Mouse (Mus musculus) embryonic facial prominence, embryonic 15.5 days (tissue): ENCODE results near the gene Fblim1. TPM values are rescaled to one million over a fixed set of nuclear protein-coding genes. Genes with fewer than 3 reads are reported as not detected.

Experiments
- ATAC-seq: fragments of 200-750 bp; cut with Nextera tagmentation; 2 replicates; pipeline ENCODE4 v1.8.0; 2017; ENCODE audit warnings: low read depth, moderate TSS enrichment; ENCODE audit not compliant: insufficient number of reproducible peaks, low FRiP score, low TSS enrichment
- H3K27ac ChIP-seq: fragments of 300-500 bp; sonication (generic); replicated peaks from 2 replicates; pipeline ENCODE4 v1.5.1; 2015; ENCODE audit warnings: mild to moderate bottlenecking, inconsistent platforms
- H3K27me3 ChIP-seq: fragments of 300-500 bp; sonication (generic); 2 replicates; pipeline ENCODE4 v1.6.1; 2015; ENCODE audit warnings: inconsistent platforms
- H3K36me3 ChIP-seq: fragments of 300-500 bp; sonication (generic); 2 replicates; pipeline ENCODE4 v1.6.1; 2015; ENCODE audit warnings: mild to moderate bottlenecking, inconsistent platforms
- H3K4me1 ChIP-seq: fragments of 300-500 bp; sonication (generic); 2 replicates; pipeline ENCODE4 v1.6.1; 2015; ENCODE audit warnings: inconsistent platforms
- H3K4me2 ChIP-seq: fragments of 300-500 bp; sonication (generic); replicated peaks from 2 replicates; pipeline ENCODE4 v1.6.1; 2015; ENCODE audit warnings: mild to moderate bottlenecking, inconsistent platforms
- H3K4me3 ChIP-seq: fragments of 300-500 bp; sonication (generic); replicated peaks from 2 replicates; pipeline ENCODE4 v1.5.1; 2015; ENCODE audit warnings: mild to moderate bottlenecking, inconsistent platforms
- H3K9ac ChIP-seq: fragments of 300-500 bp; sonication (generic); 2 replicates; pipeline ENCODE4 v1.6.1; 2015; ENCODE audit warnings: inconsistent platforms
- H3K9me3 ChIP-seq: fragments of 300-500 bp; sonication (generic); replicated peaks from 2 replicates; pipeline ENCODE4 v1.6.1; 2016; ENCODE audit warnings: inconsistent platforms
- WGBS: fragments of 180-500 bp; shearing (Covaris S2); methylation state at CpG from one replicate; pipeline ENCODE4 v1.1.7; 2015; 5-methylcytosine and 5-hydroxymethylcytosine counted together
- polyA plus RNA-seq: library from polyadenylated mRNA; unstranded; fragments of >200 nt; fragmentation: Nextera tagmentation; extraction: Ambion mirVana; gene quantifications from 2 replicates; pipeline ENCODE4 v1.2.1, GENCODE M21; 2015

The Fblim1 gene
- polyA plus RNA-seq, 1 experiment from 2014 or later: 32.3 TPM

DNA sequence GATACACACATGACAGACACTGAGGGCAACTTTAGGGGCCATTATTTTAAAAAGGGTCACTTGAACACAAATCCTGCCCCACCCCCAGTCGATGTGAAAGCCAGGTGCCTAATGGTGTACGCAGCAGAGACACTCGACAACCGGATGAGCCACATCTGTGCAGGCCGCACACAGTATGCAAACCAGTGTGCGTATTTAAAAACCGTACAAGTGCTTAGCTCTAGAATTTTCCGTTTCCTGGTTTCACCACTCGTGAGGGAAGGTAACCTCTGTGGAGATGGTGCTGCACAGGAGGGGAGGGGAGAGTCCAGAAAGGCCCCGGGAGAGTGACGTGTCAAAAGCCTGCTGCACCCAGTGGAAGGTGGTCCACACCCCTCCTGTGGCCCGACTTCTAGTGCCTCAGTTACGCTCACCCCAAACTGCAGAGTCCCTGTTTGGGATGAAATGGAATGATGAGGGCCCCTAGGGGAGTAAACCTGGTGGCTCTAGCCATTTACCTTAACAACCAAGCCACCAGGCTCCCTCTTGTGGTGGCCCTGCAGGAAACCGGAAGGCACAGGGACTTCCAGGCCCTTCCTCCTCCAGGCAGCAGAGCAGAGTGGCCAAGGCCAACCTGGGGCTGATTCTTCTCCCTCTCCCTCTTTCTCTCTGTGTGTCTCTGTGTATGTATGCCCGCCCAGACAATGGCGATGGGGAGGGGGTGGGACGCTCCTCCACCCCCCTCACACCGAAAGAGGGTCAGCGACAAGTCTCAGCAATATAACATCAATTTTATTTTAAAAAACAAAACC lies 19.3 kb upstream of the Fblim1 start:
- H3K9me3 ChIP-seq: no peaks in the 10 kb centered on the region
- H3K36me3 ChIP-seq: peaks cover 50% of the 10 kb centered on the region
- no peak for ATAC-seq
- 75% methylated on average over 19 of the region's 19 CpGs for WGBS
- H3K4me3 ChIP-seq: no peak overlapping the region
- H3K4me2 ChIP-seq: no peak overlapping the region
- peaks cover 7% of the 10 kb centered on the region; the same call in 1 of the 2 replicates for H3K4me1 ChIP-seq
- no peaks in the 10 kb centered on the region for H3K27me3 ChIP-seq
- no peak overlapping the region for H3K9ac ChIP-seq
- no peak overlapping the region for H3K27ac ChIP-seq

DNA sequence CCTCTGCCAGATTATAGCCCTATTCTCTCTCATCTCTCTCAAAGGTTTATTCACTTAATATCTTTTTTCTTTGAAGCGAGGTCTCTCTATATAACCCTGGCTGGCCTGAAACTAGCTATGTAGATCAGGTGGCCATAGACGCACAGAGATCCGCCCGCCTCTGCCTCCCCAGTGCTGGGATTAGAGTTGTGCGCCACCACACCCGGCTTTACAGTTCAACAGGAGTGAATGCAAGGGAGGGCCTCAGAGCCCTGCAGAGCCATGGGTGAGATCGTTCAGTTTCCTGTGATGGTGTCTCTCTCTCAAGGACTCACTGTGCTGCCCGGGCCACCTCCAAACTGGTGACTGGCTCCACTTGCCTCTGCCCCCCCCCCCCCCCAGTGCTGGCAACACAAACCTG lies 18.2 kb upstream of the Fblim1 start:
- peaks cover 40% of the 10 kb centered on the region for H3K36me3 ChIP-seq
- ATAC-seq: no peak
- 91% methylated on average over 8 of the region's 8 CpGs for WGBS
- H3K27me3 ChIP-seq: no peaks in the 10 kb centered on the region
- H3K27ac ChIP-seq: no peak overlapping the region
- peaks cover 7% of the 10 kb centered on the region; the same call in 1 of the 2 replicates for H3K4me1 ChIP-seq
- H3K9me3 ChIP-seq: no peaks in the 10 kb centered on the region
- H3K4me3 ChIP-seq: no peak overlapping the region
- H3K9ac ChIP-seq: no peak overlapping the region
- no peak overlapping the region for H3K4me2 ChIP-seq

DNA sequence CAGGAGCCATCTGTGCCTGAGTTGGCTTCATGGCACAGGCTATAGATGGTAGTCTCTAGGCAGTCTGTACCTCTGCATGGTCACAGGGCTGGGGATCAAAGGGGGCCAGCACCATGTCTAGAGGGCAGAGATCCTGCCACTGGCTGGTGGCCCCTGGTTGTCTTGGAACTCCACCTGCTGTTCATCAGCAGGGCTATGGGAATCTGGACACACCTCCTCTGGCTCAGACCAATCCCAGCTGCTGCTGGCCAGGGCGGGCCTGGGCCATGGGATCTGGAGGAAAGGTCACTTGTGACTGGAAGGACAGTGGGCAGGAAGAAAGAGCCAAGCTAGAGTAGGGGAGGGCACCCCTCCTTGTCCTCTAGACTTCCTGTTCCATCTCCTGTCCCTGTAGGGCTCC lies 17.8 kb upstream of the Fblim1 start, which contains the start of gene Slc25a34:
TSS of gene Slc25a34 (minus strand) at position 156 of the 400 bp plus-strand sequence.
- no peak within 1 kb of the TSS for H3K4me3 ChIP-seq
- no peaks in the 10 kb centered on the region for H3K27me3 ChIP-seq
- no peak for ATAC-seq
- H3K9me3 ChIP-seq: no peaks in the 10 kb centered on the region
- H3K36me3 ChIP-seq: peaks cover 35% of the 10 kb centered on the region
- no peak within 1 kb of the TSS for H3K4me2 ChIP-seq
- peaks cover 10% of the 10 kb centered on the region; the same call in 1 of the 2 replicates for H3K4me1 ChIP-seq
- H3K27ac ChIP-seq: no peak within 1 kb of the TSS
- WGBS: 63% methylated on average over 1 of the region's 1 CpGs
- no peak within 1 kb of the TSS for H3K9ac ChIP-seq

DNA sequence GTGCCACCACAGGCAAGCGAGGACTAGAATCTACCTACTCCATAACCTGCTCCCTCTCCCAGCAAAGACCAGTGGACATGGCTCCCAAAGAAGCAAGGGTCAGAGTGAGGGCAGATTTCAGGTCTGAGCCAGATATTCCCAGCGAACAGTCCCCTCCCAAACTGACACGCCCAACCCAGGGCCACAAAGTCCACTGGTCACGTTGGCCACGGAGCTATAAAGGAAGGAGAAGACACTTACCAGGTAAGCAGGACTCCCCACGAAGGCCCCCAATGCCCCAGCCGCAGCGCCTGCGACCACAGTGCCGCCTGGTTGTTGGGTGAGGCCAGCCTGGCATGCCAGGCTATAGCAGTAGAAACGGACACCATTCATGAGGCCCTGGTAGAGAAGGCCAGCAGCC lies 17.1 kb upstream of the Fblim1 start:
- WGBS: 77% methylated on average over 11 of the region's 11 CpGs
- H3K27me3 ChIP-seq: no peaks in the 10 kb centered on the region
- H3K4me3 ChIP-seq: no peak overlapping the region
- H3K4me1 ChIP-seq: peaks cover 15% of the 10 kb centered on the region
- no peak overlapping the region for H3K9ac ChIP-seq
- no peaks in the 10 kb centered on the region for H3K9me3 ChIP-seq
- peaks cover 29% of the 10 kb centered on the region for H3K36me3 ChIP-seq
- H3K27ac ChIP-seq: no peak overlapping the region
- no peak overlapping the region for H3K4me2 ChIP-seq
- no peak for ATAC-seq

DNA sequence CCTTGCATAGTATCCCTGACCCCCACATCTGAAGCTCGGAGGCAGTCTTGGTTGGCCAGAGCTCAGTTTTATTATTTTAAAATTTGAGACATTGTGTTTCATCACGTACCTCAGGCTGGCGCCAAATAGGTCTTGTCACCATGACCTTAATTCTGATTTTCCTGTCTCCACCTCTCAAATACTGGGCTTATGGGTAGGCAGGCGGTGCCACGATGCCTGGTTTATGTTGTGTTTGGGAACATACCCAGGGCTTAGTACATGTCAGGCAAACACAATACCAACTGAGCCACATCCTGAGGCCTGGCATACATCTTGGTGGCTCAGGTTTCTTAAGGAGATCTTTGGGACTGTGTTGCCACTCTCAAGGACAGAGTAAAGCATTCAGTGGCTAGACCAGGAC lies 16.7 kb upstream of the Fblim1 start:
- Histone ChIP-seq H3K27me3 (no peaks in the 10 kb centered on the region), H3K4me3 (no peak overlapping the region), H3K9ac (no peak overlapping the region), H3K36me3 (peaks cover 24% of the 10 kb centered on the region), H3K4me2 (no peak overlapping the region), H3K9me3 (no peaks in the 10 kb centered on the region), H3K4me1 (peaks cover 19% of the 10 kb centered on the region), H3K27ac (no peak overlapping the region)
- no peak for ATAC-seq
- 83% methylated on average over 5 of the region's 5 CpGs for WGBS

DNA sequence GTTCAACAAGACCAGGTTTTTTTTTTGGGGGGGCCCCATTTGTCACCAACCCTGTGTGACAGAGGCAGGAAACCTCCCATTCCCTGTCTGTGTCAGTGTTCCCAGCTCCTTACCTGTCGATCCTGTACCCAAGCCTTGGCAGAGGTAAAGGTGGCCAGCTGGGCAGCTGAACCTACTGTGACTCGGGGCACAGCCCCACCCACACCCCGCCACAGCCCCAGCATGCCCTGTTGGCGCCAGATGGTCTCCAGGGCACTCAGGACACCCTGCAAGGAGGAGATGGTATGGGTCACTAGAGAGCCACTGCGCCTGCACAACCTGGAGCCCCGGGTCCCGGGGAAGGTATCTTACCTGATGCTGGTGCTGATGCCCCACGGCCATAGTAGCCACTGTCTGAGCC lies 16.2 kb upstream of the Fblim1 start:
- no peak overlapping the region for H3K4me2 ChIP-seq
- H3K36me3 ChIP-seq: peaks cover 21% of the 10 kb centered on the region
- peaks cover 22% of the 10 kb centered on the region for H3K4me1 ChIP-seq
- H3K9me3 ChIP-seq: no peaks in the 10 kb centered on the region
- no peak overlapping the region for H3K27ac ChIP-seq
- H3K27me3 ChIP-seq: no peaks in the 10 kb centered on the region
- no peak for ATAC-seq
- H3K4me3 ChIP-seq: no peak overlapping the region
- H3K9ac ChIP-seq: no peak overlapping the region
- WGBS: 76% methylated on average over 8 of the region's 8 CpGs

DNA sequence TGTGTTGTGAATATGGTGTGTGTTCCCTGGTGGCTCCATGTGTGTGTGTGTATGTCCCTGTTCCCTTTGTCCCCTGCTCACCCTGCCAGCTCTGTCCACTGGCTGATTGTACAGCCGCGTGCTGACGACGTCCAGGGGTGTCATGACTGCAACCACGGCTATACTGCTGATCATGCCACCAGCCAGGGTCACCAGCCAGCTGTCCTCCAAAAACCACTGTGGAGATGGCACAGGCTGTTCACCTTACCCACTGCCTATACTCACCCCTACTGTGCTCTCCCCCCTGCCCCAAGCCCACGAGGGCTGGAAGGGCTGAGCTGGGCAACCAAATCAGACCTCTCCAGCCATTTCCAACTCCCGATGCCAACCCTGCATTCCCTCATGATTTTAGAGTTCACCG lies 15.4 kb upstream of the Fblim1 start:
- no peak for ATAC-seq
- WGBS: 86% methylated on average over 8 of the region's 8 CpGs

DNA sequence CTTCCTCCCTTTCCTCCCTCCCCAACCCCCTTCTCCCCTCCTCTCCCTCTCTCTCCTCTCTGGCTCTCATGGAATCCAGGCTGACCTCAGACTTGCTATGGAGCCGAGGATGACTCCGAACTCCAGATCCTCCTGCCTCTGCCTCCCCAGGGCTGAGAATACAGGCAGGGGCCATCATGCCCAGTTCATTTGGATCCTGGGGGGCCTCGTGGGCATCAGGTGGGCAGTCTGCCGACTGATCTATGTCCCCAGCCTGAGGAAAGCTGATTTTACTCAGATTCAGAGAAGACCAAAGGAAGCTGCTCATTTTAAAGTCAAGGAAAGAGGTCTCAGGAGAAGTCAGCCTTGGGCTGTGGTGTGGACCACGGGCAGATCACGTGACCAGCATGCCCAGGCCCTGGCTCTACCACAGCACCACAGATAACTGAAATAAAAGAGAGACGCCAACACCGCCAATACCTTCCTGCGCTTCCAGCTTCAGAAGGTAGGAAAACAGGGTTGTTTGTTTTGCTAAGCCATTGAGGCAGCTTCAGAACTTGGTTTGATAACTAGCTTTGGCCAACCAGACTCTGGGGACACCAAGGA lies 13.5 kb upstream of the Fblim1 start:
- no peak overlapping the region for H3K9ac ChIP-seq
- no peak overlapping the region for H3K4me3 ChIP-seq
- H3K9me3 ChIP-seq: no peaks in the 10 kb centered on the region
- no peaks in the 10 kb centered on the region for H3K27me3 ChIP-seq
- H3K36me3 ChIP-seq: no peaks in the 10 kb centered on the region
- WGBS: 81% methylated on average over 9 of the region's 9 CpGs
- H3K4me2 ChIP-seq: no peak overlapping the region
- no peak for ATAC-seq
- H3K4me1 ChIP-seq: peaks cover 22% of the 10 kb centered on the region
- H3K27ac ChIP-seq: no peak overlapping the region

More for the DNA sequence above, 15.4 kb upstream of the Fblim1 start:
- Histone ChIP-seq H3K9me3 (no peaks in the 10 kb centered on the region), H3K4me3 (no peak overlapping the region), H3K27ac (no peak overlapping the region), H3K4me1 (peaks cover 22% of the 10 kb centered on the region), H3K4me2 (no peak overlapping the region), H3K36me3 (peaks cover 15% of the 10 kb centered on the region), H3K9ac (no peak overlapping the region), H3K27me3 (no peaks in the 10 kb centered on the region)

DNA sequence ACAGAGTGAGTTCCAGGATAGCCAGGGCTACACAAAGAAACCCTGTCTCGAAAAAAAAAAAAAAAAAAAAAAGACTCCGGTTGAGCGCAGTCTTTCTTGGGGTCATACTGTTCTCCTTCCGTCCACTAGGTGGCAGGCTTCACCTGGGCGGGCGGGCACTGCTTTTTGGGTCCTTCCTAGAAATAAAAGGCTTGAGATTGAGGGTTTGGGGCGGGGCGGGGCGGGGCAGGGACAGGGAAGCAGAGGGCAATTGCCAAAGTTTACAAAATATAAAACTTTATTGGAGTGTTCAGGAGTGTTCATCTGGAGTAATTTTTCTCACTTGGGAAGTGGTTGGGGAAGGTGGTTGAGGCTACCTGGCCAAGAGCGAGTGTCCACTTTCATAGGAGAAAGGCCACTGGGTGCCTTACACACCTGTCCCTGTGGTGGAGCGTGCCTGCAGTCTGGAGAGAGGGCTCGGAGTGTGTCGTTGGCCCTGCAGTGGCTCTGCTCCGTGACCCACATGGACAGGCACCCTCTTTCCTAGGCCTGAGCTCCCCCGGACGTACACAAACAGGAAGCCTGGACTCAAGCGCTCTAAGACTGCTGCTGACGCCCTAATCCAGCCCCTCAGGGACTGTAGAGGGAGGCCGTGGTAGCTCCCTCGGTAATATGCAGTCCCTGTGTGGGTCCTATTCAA lies 12.8 kb upstream of the Fblim1 start, which contains the start of gene Tmem82:
TSS of gene Tmem82 (minus strand) at position 69 of the 679 bp plus-strand sequence.
- 22% methylated on average over 20 of the region's 20 CpGs for WGBS
- Histone ChIP-seq H3K9ac (no peak within 1 kb of the TSS), H3K9me3 (no peaks in the 10 kb centered on the region), H3K27ac (no peak within 1 kb of the TSS), H3K36me3 (no peaks in the 10 kb centered on the region), H3K27me3 (no peaks in the 10 kb centered on the region), H3K4me3 (peak within 1 kb of the TSS; percentile 32), H3K4me1 (peaks cover 21% of the 10 kb centered on the region), H3K4me2 (peak within 1 kb of the TSS; percentile 55)
- ATAC-seq: no peak

DNA sequence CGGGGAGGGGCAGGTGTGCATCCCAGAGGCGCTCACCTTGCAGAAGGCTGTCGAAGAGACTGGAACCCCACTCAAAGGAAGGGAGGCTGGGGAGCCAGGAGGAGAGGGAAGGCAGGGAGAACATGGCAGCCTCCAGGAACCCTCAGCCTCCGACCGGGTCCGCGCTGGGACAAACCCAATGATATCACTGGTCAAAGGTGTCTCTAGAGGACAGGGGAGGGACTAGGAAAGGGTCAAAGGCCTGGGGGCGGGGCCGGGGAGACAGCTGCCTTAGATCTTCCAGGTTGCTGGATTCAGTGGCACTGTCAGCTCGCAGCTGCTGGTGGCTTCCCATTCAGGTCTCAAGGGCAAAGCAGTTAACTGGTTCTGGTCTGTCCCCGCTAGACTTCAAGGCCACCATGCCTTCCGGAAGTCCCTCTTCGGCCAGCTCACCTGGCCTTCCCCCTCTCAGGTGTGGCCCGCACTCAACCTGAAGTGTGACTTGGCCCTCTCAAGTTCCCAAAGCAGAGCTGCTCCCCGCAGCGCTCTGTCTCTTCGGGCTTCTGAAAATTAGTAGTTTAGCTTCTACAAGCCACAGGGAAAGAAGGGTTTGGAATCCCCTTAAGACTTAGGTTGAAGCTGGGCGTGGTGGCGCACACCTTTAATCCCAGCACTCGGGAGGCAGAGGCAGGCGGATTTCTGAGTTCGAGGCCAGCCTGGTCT lies 12.1 kb upstream of the Fblim1 start:
- 11% methylated on average over 22 of the region's 22 CpGs for WGBS
- Histone ChIP-seq H3K9ac (no peak overlapping the region), H3K4me3 (peak overlapping the region; percentile 32), H3K27me3 (no peaks in the 10 kb centered on the region), H3K4me1 (peaks cover 15% of the 10 kb centered on the region), H3K36me3 (no peaks in the 10 kb centered on the region), H3K27ac (no peak overlapping the region), H3K4me2 (peak overlapping the region; percentile 55), H3K9me3 (no peaks in the 10 kb centered on the region)
- ATAC-seq: peak; percentile 1; the same call in 1 of the 2 replicates

DNA sequence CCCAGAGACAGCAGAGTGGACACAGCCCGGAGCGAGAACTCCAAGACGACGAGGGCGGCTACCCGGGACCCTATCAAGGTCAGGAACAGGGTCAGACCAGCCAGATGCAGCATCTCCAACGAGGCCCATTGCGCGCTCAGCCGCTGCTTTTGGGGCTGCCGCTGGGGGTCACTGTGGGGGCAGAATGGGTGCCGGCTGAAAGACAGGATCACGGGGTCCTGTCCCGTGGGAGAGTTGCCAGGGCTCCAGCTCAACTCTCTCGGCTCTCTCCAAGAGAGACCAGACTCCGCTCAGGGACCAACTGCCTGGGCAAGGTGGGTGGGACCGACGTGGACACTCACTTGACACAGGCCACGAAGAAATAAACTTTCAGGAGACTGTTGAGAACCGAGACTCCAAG lies 11.4 kb upstream of the Fblim1 start:
- Histone ChIP-seq H3K4me1 (peaks cover 15% of the 10 kb centered on the region), H3K9me3 (no peaks in the 10 kb centered on the region), H3K27ac (no peak overlapping the region), H3K4me2 (peak overlapping the region; percentile 55), H3K36me3 (no peaks in the 10 kb centered on the region), H3K27me3 (no peaks in the 10 kb centered on the region), H3K9ac (no peak overlapping the region), H3K4me3 (peak overlapping the region; percentile 32)
- ATAC-seq: no peak
- WGBS: 6% methylated on average over 20 of the region's 20 CpGs
